Mouse (Mus musculus) 3T3-L1 (cell line): ENCODE measurements around the gene Lgals4.
A peak's percentile ranks its signal among the peaks of the same experiment; 100 is the strongest.

Experiments
- DNase-seq: peaks from one replicate; pipeline ENCODE4 v3.0.0-alpha.2; 2015; ENCODE audit warnings: low read depth, low spot score

The Lgals4 gene

GRCm38 (mm10) chr7:28833723-28834347 is at the start of gene Lgals4:
Gene Lgals4, plus strand, starts transcription at chr7:28833854.
- DNase-seq: no peak

DNA sequence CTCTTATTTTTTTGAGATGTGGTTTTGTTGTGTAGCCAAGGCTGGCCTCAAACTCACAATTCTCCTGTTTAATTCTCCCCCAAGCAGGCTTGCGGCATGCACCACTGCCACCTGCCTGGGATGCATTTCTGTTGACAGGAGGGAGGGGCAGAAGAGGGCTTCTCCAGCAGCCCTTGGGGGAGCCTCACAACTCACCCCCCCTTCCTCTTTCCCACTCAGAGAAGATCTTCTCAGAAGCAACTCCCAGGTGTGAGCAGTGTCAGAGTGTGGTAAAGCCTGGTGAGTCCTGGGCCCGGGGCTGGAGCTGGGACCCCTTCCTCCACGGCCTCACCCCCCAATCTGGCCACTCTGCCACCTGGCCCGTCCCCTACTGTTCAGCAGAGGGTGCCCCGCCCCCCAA is 48.5 kb upstream of the Lgals4 start:
- no peak for DNase-seq

- no peak for DNase-seq
These were observed 45.8 kb upstream of the Lgals4 start for GRCm38 (mm10) chr7:28787884-28788283.

- DNase-seq: no peak
These were observed 45.1 kb upstream of the Lgals4 start, which contains the start of gene Rinl for GRCm38 (mm10) chr7:28788307-28789195. Gene Rinl, plus strand, starts transcription at chr7:28788969.

GRCm38 (mm10) chr7:28789235-28789634 is 44.4 kb upstream of the Lgals4 start:
- no peak for DNase-seq

GRCm38 (mm10) chr7:28790066-28790806 is 43.4 kb upstream of the Lgals4 start:
- DNase-seq: no peak

DNA sequence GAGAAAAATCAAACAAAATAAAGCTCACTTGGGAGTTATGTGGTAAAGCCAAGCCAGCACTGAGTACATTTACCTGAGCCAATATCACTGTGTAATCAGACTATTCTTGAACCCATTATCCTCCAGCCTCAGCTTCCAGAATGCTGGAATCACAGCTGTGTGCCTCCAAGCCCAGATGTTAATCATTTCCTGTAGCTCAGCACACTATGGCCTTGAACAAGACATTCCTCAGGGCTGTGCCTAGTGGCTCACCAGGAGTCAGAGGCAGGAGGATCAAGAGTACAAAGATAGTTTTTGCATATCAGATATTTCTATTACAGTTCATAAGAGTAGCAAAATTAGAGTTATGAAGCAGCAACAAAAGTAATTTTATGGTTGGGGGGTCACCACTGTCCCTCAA is 41.9 kb upstream of the Lgals4 start:
- DNase-seq: peak; percentile 36

DNA sequence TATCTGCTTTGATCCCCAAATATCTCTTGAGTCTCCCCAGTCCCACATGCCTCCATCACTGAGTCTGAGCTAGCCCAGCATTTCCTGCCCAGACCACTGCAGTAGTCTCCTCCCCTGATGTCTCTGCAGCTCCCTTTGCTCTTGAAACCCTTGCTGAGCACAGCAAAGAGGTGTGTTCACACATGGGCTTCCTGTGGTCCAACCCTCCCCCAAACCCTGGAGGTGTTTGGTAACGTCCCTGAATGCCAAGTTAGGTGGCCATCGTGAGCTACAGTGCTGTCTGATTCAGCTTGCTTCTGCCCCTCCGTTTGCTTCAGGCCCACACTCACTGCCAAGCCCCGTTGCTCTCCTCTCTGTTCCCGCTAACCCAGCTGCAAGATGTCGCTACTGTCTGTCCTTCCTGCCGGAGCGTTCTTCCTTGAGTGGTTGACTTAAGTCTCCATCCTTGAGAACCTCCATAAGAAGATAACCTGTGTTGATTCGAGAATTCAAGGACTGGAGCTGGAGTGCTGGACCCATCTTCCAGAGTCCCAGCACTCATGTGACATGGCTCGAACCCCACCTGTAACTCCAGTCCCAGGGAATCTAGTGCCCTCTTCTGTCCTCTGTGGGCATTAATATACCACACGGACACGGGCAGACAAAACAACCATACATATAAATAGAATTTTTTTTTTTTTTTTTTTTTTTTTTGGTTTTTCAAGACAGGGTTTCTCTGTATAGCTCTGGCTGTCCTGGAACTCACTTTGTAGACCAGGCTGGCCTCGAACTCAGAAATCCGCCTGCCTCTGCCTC is 41.1 kb upstream of the Lgals4 start:
- DNase-seq: no peak

DNA sequence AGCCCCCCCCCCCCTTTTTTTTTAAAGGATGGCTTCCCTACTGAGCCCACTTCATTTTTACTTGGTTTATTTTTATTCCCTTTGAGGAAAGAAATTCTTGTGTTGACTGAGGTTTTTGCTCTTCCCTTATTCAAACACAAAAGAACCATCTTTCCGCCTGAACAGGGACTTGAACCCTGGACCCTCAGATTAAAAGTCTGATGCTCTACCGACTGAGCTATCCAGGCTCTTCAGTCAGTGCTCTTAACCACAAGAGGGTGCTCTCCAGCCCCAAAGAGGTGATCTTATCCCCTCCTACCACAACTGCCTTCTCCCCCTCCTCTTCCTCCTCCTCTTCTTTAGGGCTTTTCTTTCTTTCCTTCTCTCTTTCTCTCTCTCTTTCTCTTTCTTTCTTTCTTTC is 39.8 kb upstream of the Lgals4 start:
- DNase-seq: peak; percentile 33

- DNase-seq: no peak
These were observed 39.2 kb upstream of the Lgals4 start for GRCm38 (mm10) chr7:28794496-28794895.

DNA sequence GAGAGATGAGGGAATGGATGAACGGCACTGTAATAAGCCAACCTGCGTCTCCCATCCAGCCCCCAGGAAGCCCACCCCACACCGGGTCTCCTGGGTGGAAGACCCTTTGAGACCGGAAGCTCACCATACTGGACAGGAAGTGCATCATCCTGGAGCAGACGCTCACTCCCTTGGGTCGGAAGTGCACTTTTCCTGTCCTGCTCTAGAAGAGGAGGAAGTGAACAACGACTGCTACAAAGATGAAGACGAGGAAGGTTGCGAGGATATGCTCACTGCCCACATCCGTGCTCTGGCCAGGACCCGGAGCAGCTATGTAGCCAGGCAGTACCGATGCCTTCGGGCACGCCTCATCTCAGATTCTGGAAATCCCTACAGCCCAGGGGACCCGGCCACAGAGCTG is 37.8 kb upstream of the Lgals4 start:
- no peak for DNase-seq

GRCm38 (mm10) chr7:28796562-28796975 is 37.1 kb upstream of the Lgals4 start:
- DNase-seq: no peak

DNA sequence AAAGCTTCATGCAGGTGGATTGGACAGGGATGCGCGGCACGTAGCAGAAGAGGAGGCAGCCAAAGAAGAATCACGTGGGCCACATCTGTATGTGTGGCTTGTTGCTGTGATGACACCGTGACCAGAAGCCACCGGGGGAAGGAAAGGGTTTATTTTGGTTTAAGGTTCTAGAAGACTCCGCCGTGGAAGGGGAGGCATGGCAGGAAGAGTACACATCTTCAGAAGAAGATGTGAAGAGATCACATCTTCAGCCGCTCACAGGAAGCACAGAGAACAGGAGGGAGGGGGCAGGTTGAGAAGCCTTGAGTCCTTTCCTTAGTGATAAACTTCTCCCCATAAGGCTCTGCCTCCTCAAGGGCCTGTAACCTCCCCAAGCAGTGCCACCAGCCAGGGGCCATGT is 33.7 kb upstream of the Lgals4 start:
- no peak for DNase-seq

- peak; percentile 80 for DNase-seq
These were observed 32.2 kb upstream of the Lgals4 start for GRCm38 (mm10) chr7:28801451-28801850.

- DNase-seq: peak; percentile 90
These were observed 31.6 kb upstream of the Lgals4 start for GRCm38 (mm10) chr7:28801901-28802670.

DNA sequence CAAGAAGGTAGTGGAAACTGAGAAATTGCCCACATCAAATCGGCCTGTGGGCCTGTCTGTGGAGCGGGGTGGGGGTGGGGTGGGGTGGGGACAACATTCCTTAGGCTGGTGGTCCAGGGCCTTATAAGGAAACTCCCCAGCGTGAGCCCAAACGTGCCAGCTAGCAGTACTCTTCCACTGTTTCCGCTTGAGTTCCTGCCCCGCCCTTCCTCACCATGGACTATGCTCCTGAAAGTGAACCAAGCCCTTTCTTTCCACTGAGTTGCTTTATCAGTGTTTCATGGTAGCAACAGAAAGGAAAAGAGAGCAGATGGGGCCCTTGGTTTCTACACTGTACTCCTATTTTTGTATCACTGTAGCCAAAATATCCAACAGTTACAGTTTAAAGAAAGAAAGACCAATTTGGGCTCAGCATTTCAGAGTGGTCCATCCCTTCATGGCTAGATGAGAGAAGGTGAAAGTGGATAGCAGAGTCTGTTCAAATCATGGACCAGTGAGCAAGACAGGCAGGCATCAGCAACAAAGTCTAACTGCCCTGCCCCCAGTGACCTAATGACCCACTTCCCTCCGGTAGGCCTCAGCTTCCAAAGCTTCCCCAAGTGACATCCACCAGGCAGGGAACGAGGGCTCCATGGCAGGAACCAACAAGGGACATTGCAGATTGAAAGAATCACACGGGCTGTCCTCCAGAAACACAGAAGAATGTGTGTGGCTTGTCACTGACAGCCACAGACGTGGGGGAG is 30.6 kb upstream of the Lgals4 start:
- no peak for DNase-seq

GRCm38 (mm10) chr7:28803756-28804155 is 29.9 kb upstream of the Lgals4 start:
- no peak for DNase-seq

- no peak for DNase-seq
These were observed 26.8 kb upstream of the Lgals4 start for GRCm38 (mm10) chr7:28806869-28807268.

DNA sequence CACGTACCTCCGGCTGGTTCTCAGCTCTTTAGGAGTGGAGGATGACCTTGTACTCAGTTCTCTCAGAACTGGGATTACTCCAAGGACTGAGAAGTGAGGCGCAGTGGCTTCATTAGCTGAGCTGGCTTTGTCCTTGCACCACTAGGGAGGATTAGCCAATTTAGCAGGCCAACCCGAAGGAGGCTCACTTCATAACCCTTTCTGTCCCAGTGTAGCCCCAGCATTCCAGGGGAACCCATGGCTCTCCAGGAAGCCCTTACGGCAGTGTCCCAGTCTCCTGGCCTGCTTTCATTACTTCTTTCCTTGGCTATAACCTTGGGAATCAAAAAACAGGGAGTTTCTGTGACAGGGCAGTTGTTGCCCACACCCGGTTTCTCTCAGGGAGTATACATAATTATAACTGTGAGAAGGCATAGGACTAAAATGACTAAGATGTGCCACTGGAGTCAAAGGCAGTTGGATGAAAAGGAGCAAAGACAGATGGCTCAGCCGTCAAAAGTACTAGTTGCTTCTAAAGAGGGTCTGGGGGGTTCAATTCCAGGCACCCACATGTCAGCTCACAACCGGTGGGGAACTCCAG is 25.9 kb upstream of the Lgals4 start:
- no peak for DNase-seq
